Mouse (Mus musculus): Measurements from ENCODE around the gene Mpg.

GRCm38 (mm10) chr11:32281416-32282144 is 55.3 kb downstream of the Mpg start:
- TF ChIP-seq POLR2A (IDR thresholded peaks at IDR 0.05; ENCODE audit: borderline replicate concordance, low read depth, low read length) (no peak), CTCF (IDR thresholded peaks at IDR 0.05; ENCODE audit: low read depth, low read length) (no peak)

All from bone marrow macrophage, adult 2 months (primary cell).